Mouse (Mus musculus): ENCODE results near the gene Psmb6.
A peak's percentile ranks its signal among the peaks of the same experiment; 100 is the strongest.
"Not testable (repeated sequence)": the region's sequence is repeated elsewhere in the genome, so short reads cannot be mapped to it uniquely, and the experiment has no call there.

Gene Psmb6

DNA sequence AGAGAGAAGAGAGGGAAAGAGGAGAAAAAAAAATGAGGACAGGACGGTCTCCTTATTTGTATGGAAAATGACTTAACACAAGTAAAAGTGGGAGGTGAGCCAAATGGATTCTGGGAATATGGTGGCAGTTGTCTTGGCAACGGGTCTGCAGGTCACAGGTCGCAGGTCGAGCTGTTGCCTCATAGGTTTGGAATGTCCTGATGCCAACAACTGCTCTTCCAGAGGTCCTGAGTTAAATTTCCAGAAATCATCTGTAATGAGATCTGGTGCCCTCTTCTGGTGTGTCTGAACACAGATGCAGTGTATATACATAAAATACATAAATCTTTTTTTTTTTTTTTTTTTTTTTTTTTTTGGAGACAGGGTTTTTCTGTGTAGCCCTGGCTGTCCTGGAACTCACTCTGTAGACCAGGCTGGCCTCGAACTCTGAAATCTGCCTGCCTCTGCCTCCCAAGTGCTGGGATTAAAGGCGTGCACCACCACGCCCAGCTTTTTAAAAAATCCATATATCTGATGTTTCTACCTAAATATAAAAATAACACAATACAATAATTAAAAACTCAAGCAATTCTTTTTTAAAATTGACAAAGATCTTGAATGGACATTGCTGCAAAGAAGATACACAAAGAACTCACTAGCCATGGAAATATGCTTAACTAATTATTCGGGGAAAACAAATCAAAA, 1.7 kb upstream of the Psmb6 start:
- peak; percentile 84 for DNase-seq (ENCODE audit: low read depth, low spot score)

DNA sequence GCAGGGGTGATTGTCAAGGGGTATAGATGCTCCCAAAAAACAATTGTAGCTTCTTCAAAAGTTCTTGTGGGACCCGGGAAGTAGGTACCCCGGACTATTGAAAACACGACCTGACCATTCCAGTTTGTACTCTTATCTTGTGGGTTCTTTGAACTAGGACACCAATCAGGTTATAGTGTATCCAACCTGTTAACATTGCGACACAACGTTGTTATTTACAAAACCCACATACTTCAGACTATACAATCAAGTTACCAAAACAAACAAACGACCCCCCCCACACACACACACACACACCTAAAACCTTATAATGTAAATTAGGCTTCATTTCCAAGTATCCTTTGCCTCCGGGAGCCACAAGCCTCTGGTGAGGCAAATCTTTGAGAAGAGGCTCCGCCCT, 385 bp upstream of the Psmb6 start:
- no peak for DNase-seq (ENCODE audit: low read depth, low spot score)

DNA sequence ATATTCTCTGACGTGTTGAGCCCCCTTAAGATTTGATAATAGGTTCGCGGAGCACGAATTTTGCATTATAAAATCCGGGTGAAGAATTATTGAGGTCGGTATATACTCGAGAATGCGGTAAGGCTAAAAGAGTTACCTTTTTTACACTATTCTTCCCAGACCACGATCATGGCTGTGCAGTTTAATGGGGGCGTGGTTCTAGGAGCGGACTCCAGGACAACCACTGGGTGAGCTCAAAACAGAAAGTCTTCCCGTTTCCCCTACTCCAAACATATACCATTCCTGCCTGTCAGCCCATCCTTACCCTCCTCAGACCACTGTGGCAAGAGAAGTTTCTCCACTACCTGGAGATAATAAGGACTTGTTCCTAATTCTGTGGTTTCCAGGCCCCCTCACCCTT, 559 bp downstream of the Psmb6 start:
- DNase-seq (ENCODE audit: low read depth, low spot score) = peak; percentile 42

DNA sequence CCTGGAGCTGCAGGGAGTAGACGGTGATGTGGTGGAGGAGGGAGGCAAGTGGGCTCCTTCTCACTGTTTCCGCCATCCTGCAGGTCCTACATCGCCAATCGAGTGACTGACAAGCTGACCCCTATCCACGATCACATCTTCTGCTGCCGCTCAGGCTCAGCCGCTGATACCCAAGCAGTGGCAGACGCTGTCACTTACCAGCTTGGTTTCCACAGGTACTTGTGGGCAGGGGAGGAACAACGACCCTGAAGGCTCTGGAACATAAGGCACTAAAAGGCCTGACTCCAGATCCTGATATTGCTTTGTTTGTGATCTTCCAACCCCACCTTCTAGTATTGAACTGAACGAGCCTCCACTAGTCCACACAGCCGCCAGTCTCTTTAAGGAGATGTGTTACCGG, 1.0 kb downstream of the Psmb6 start:
- DNase-seq (ENCODE audit: low read depth, low spot score) = no peak

DNA sequence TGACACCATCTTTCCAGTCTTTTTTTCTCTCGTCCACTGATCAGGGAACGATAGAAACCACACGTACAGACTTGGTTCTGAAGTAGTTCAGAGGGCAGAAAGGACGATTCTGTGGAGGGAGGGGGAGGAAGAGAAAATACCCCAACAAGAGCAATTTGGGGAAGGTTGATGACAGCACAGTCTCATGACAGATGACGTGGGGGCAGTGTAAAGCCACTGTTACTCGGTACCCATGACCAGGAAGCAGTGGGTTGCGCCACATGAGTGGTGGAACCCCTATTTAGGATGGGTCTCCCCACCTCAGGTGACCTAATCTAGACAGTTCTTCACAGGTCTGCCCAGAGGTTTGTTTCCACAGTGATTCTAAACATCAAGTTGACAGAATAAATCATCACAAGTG, 3.4 kb downstream of the Psmb6 start:
- no peak for DNase-seq (ENCODE audit: low read depth, low spot score)

DNA sequence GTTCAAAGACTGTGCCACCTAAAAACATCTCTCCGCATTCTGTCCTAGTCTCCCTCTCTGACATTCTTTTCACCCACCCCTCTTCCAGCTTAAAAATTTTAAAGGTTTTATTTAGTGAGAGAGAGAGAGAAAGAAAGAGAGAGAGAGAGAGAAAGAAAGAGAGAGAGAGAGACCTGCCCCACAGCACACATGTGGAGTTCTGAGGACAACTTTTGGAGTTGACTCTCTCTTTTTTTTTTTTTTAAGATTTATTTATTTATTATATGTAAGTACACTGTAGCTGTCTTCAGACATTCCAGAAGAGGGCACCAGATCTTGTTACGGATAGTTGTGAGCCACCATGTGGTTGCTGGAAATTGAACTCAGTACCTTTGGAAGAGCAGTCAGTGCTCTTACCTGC, 5.9 kb downstream of the Psmb6 start:
- not testable (repeated sequence) for DNase-seq (ENCODE audit: low read depth, low spot score)

DNA sequence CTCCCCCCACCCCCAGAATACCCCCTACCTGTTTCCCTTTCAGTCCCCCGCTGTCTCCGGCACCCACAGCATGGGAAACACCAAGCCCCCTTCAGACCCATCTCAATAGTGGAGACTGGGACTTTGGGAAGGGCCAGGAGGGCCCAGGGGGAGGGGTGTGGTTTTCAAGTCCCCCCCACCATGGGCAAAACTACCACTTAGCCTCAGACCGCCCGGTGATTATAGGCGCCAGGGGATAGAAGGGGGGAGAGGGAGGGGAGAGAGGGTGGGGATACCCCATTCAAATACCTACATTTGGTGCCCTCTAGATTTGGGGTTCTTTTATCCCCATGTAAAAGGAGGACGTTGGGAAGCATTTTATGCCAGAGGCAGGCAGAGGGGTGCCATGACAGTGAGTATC, 7.7 kb downstream of the Psmb6 start, which contains the start of gene Gm40193:
TSS of gene Gm40193 (minus strand) at position 101 of the 400 bp plus-strand sequence.
- no peak for DNase-seq (ENCODE audit: low read depth, low spot score)

DNA sequence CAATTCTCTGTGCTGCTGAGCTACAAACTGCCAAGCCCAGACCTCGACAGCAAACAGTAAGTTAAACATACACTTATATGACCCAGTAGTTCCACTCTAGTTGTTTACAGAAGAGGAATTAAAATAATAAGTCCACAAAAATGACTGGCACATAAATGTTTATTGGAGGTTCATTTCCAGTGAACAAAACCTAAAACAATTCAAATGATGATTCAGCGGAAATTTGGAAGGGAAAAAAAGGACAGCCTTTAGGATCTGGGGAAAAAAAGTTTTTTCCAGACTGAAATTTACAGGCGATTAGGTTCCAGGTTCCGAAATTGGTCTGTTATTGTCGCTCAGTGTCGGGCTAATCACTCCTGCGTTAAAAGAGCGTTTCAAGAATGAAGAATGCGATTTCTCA, 14.3 kb downstream of the Psmb6 start:
- DNase-seq (ENCODE audit: low read depth, low spot score) = no peak

DNA sequence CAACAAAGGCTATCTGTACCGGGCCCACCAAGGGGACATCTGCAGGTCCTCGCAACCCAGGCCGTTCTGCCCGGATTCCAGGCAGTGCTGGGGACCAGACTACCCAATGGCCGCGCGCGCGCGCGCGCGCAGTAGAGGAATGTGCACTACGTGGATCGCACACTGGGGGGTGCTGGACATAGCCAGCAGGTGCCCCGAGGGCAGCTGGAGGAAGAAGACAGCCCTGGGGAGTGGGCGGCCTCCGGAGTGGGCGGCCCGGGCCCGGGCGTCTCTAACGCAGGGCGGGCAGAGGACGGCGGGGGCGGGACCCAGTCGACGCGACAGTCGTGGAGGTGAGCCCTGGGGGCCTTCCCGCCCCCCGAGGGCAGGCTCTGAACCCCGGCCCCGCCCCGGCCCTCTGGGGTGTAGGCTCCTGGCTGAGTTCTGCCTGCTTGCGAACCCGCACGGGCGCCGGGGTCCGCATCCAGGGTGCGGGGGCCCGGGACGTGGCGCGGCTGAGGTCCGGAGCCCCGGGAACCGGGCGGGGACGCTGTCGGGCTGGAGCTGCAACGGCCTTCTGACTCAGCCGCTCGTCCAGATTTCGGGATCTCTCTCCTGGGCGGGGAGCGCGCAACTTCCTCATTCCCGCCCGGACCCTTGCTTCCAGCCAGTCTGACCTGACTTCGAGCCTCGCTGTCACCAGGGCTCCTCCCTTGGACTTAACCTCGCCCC, 14.9 kb downstream of the Psmb6 start, which contains the start of gene Pld2:
TSS of gene Pld2 (plus strand) at position 188 of the 711 bp plus-strand sequence.
- peak; percentile 92 for DNase-seq (ENCODE audit: low read depth, low spot score)

DNA sequence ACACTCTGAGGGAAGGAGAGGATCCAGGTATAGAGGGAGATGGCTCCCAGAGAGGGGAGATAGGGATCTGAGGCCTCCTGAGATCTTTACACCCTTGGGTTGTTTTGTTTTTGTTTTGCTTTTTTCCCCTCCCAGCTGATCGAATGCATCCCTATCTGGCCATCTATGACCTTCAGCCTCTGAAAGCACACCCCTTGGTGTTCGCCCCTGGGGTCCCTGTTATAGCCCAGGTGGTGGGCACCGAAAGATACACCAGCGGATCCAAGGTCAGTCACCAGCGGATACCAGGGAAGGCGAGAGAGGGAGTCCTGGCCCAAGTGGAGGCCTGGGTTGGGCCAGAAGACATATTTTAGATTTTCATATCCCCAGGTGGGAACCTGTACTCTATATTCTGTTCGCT, 15.8 kb downstream of the Psmb6 start:
- DNase-seq (ENCODE audit: low read depth, low spot score) = no peak

DNA sequence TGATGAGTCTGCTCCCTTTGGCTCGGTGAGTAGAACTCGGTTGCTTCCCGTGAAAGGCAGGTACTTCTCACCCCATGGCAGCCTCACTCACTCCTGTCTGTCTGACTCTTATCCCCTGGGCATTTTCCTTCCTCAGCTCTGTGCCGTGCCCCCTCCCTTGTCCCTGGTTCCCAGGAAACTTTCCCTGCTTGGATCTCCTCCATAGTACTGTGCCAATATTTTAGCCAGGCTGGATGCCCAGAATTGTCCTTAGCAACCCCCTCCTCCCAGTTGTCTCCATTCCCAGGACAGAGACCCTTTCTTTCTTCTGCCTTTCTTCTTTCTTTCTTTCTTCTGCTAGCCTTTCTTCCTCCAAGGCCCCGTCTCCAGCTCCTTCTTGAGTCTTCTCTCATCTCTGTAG, 16.2 kb downstream of the Psmb6 start:
- no peak for DNase-seq (ENCODE audit: low read depth, low spot score)

DNA sequence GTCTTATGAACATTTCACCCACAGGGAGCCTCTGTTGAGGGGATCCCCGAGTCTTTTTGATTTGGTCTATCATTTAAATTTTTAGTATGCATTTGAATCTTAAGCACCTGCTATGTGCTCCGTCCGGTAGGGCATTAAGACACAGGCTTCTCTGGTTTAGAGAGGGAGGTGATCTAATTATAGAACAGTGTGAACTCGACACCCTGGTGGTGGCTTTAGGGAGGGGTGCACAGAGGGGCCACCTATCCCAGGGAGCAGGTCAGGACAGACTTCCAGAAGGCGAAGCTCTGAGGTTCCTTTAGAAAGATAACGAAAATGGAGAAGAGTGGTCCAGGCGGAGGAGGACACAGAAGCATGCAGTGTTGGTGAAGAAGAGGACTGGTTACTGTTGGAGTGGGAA, 19.3 kb downstream of the Psmb6 start:
- DNase-seq (ENCODE audit: low read depth, low spot score) = no peak

DNA sequence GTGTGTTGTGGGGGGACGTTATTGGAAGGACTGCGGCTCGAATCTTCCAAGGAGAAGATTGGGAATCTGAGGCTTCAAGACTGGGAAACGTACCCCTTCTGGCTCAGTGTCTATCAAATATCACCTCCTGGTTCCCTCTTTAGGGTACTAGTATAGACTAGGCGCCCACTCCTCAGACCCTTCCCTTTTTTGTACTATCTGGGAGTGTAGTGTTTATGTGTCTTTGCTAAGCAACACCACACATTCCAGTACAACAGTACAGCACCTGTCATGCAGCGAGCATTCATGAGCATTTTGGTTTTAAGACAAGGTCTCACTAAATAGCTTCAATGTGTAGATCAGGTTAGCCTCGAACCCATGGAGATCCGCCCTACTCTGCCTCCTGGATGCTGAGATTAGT, 26.4 kb downstream of the Psmb6 start:
- DNase-seq (ENCODE audit: low read depth, low spot score) = no peak

DNA sequence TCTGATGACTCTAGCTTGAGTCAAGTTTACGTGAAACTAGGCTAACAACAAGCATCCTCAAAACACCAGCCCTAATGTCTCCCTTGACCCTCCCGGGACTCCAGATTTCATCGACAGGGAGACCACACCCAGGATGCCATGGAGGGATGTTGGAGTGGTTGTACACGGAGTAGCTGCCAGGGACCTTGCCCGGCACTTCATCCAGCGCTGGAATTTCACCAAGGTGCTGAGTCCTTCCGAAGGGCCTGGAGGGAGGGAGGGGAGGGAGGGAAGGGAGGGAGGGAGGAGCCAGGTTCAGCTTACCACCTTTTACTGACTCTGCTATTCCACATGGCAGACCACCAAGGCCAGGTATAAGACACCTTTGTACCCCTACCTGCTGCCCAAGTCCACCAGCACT, 28.8 kb downstream of the Psmb6 start:
- DNase-seq (ENCODE audit: low read depth, low spot score) = no peak

DNA sequence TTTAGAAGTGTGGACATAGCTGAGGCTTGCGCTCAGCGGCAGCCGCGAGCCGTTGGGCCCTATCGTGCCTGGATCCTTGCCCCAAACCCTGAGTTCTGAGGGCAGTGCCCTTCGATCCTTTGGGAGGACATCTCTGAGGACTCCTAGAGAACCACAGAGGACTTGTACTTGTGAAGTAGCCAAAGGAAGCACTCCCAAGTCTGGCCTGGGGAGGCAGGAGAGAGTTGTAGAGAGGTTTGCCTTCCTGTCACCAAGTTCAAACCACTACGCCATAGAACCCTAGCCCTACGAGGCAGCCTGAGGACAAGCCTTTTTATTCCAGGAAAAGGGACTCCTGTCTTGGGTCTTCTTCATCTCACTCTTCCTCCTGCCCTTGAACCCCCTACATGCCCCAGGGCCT, 32.4 kb downstream of the Psmb6 start:
- peak; percentile 63 for DNase-seq (ENCODE audit: low read depth, low spot score)

DNA sequence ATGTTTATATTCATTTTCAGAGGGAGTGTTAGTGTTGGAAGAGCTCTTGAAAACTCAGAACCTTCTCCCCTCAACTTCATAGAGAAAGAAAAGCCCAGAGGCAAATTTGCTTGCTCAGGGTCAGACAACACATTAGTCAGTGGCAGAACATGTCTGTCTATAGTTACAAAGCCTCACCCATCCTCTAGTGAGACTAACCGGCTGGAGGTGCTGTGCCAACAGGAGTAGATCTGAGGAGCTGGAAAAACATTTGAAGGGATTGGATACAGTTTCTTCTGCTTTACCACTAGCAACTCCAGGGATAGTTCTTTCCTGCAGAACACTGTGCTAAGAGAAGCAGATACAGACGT, 36.7 kb downstream of the Psmb6 start:
- DNase-seq (ENCODE audit: low read depth, low spot score) = no peak

DNA sequence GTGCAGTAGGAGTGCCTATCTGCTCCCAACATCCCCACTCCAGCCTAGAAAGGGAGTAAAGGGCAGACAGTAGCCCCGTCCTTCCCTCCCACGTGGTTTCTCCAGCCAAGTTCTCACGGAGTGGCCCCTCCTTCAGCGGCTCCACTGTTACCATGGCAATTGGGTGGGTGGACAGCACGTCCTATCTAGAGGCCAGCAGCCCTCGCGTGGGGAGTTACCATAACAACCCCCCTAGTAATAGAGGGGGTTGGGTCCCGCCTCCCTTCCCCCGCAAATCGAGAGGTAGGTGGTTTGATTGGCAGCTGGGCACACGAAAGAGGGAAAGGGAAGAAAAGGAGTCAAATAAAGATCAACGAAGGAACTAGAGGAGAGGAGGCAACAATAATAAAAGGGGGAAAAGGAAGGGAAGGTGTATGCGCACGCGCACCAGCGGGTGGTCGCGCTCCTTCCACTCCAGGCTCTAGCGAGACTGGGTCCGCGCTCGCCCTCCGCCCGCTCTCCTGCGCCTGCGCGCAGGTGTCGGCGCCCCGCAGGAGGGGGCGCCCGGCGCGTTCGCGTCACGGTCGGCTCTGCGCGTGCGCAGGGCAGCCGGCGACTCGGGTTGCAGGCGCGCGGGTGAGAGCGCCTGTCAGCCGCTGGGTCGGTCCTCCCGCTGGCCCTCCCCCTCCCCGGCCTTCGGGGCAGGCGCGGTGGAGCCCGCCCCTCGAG, 37.3 kb downstream of the Psmb6 start, which contains the start of gene Mink1:
TSS of gene Mink1 (plus strand) at position 595 of the 708 bp plus-strand sequence.
- peak; percentile 95 for DNase-seq (ENCODE audit: low read depth, low spot score)

DNA sequence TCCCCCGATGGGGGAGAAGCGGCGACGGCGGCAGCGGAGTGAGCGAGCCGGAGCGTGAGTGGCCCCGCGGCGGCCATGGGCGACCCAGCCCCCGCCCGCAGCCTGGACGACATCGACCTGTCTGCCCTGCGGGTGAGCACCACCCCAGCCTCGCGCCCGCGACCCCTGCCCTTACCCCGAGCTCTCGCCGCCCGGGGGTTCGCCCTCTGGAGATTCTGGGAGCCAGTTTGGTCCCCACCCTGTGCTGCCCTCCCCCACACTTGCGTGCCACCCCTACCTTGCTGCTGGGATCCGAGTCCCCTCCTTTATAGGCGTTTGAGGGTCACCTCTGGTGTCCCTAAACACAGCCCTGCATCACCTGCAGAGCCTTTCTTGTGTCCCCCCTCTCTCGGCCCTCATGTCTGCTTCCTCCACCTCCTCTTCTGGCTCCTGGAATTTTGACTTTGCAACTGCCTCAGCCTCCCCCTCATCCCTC, 37.9 kb downstream of the Psmb6 start:
- no peak for DNase-seq (ENCODE audit: low read depth, low spot score)

DNA sequence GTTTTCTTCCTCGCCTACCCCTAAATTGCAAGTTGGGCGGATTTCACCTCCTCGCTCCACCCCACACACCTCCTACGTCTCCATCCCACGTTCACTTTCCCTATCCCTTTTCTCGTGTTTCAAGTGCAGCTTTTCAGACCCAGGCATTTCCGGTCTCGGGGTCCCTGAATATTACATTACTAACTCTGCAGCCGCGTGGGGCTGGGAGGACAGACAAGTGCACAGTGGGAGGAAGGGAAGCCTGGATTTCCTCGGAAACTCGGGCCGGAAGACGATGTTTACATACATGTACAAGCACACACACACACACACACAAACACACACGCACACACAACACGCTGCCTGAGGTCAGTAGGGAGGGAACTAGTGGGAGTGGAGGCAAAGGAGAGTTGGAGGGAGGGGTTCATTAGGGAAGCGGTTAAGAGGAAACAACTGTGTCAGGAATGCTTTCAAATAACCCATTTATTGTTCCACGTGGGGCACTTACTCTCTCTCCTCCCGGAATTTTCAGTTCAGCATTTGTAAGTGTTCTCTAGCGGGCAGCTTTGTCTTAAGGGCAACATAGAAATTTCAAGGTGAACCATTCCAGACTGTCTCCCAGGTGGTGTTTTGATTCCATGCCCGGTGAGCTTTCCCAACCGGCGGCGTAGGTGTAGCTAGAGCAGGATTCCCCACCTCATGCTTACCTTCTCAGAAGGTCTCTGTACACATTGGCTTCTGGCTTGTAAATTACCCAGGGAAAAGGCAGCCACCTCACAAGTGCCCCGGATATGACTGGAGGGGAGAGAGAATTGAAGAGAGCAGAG, 38.5 kb downstream of the Psmb6 start:
- DNase-seq (ENCODE audit: low read depth, low spot score) = peak; percentile 46

DNA sequence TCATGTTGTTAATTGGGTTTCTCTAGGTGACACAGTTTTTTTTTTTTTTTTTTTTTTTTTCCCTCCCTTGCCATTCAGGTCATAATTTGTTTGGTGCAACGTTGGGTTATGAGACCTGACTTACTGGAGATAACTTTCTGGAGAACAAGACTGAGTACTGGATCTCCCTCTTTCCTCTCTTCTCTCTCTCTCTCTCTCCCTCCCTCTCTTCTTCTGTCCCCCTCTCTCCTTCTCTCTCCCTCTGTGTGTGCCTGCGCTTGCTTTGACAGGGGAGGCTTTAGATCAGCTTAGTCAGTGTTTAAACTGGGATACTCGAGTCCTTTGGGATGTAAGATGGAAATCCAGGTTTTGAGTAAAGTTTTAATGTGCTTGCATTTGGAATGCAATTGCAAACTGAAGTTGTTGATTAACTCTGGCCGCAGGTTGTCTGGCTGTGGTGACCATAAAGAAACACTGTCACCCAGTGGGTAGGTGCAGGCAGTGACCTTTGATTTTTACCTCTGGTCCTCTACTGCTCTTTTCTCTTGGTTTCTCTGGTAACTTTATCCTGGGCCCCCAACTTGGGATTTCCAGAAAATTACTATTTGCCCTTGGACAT, 39.2 kb downstream of the Psmb6 start:
- DNase-seq (ENCODE audit: low read depth, low spot score) = no peak

DNA sequence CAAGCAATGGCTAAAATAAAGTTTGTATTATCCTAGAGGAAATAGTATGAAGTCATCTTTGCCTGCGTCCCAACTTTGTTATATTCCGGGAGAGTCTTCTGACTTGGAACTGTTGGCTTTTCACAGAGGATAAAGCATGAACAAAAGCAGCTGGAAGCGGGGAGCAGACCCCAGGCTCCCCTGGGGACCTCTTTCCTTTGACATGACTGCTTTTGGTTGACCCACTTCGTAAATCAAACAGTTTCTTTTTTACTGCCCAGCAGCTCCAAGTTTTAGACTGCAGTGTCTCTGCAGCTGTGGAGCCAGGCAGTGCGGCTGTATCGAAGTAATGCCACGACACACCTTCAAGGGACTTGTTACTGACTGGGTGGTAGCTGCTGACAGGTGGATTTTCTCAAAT, 41.4 kb downstream of the Psmb6 start:
- no peak for DNase-seq (ENCODE audit: low read depth, low spot score)
